8 mouse cellular contexts compared by ENCODE assay signal in the genomic region with DNA sequence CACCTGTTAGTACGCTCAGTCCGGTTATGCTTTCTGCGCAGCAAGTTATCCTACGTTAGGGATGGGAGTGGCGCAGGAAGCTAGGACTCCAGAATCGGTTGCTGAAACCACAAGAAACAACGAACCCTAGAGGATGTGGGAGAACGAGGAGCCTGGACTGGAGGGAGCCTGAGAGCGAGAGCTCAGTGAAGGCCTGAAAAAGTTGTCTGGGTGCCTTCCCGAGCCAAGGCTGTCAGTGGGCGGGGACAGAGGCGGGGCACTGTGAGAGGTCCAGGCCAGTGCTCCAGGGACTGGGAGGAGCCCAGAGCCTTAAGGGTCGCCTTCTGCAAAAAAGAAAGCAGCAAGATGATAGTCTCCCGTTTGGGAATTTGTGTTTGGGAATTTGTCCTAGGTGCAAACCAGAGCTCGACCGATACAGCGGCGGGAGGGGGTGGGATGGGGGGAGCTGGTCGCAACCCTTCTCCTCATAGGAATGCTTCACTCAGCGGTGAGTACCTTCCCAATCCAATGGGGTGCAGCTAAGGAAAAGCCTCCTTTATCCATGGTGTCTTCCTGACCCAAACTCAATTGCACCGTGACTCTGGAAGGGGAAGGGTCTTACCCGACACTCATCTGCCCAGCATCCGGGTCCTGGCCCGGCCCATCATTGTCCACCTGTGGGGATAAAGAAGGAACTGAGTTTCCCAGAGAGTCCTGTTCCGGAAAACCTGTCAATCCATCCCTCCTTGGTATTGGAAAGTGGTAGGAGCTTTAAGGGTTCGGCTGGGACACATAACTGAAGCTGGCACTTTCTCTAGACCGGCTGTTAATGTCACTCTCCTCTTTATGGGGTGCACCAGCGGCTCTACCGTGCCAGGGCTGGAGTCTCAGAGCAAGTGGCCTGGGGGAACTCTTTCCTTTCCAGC.
DNase-seq lines count a peak whose midpoint lies in the region; ATAC-seq and TF ChIP-seq lines count a peak whose summit lies in the region.
"Had no signal": no experiment of that assay in that cellular context is flagged by ENCODE, and none has a peak within 500 bp of the region (broad histone marks: within the 10 kb centered on the region; RNA-seq: fewer than 3 reads in every experiment).

No protein-coding gene starts in this region.

- H3K27ac ChIP-seq in embryonic facial prominence, embryonic 11.5 days (replicated peaks; ENCODE audit: low read depth, low read length): no peak overlapping the region
- H3K27ac ChIP-seq in heart, embryonic 12.5 days (ENCODE audit: poor library complexity, severe bottlenecking): no peak overlapping the region
- H3K27ac ChIP-seq in kidney, embryonic 14.5 days (ENCODE audit: low read depth, low read length): no peak overlapping the region
- no peak overlapping the region for H3K27ac ChIP-seq in lung, postnatal 0 days (ENCODE audit: low read length)
- H3K27ac ChIP-seq: macrophage had no signal

- H3K4me3 ChIP-seq in embryonic facial prominence, embryonic 11.5 days (ENCODE audit: low read depth, low read length): peak overlapping the region; percentile 26
- peak overlapping the region; percentile 44 for H3K4me3 ChIP-seq in heart, embryonic 12.5 days
- peak overlapping the region; percentile 36 for H3K4me3 ChIP-seq in kidney, embryonic 14.5 days (ENCODE audit: low read length)
- peak overlapping the region; percentile 8; the same call in 1 of the 2 replicates for H3K4me3 ChIP-seq in lung, postnatal 0 days (ENCODE audit: low read depth, low read length)

- no peaks in the 10 kb centered on the region for H3K9me3 ChIP-seq in embryonic facial prominence, embryonic 11.5 days (replicated peaks; ENCODE audit: control insufficient read depth, low read length)
- no peaks in the 10 kb centered on the region; the same call in 1 of the 2 replicates for H3K9me3 ChIP-seq in heart, embryonic 12.5 days (replicated peaks)
- peaks cover 2% of the 10 kb centered on the region for H3K9me3 ChIP-seq in kidney, embryonic 14.5 days (ENCODE audit: control insufficient read depth, low read length)
- no peaks in the 10 kb centered on the region for H3K9me3 ChIP-seq in lung, postnatal 0 days (ENCODE audit: low read length)

- peak; percentile 88 for DNase-seq in adrenal gland, adult 2 months
- peak; percentile 64 for DNase-seq in embryonic facial prominence, embryonic 11.5 days (ENCODE audit: low spot score)
- DNase-seq in lung, postnatal 0 days (ENCODE audit: low spot score): peak; percentile 38
- DNase-seq in skeletal muscle tissue, adult 2 months (ENCODE audit: low read depth, low spot score): peak; percentile 2
- DNase-seq in layer of hippocampus, postnatal 14 days (ENCODE audit: low spot score in 2 of 2): no peak

- no peak for TF ChIP-seq EP300 in lung, postnatal 0 days (IDR thresholded peaks at IDR 0.05)

- TF ChIP-seq CTCF in lung, postnatal 0 days (IDR thresholded peaks at IDR 0.05): no peak

- no peaks in the 10 kb centered on the region for H3K36me3 ChIP-seq in embryonic facial prominence, embryonic 11.5 days (replicated peaks; ENCODE audit: control insufficient read depth, insufficient read depth, low read depth, low read length)
- H3K36me3 ChIP-seq in heart, embryonic 12.5 days: no peaks in the 10 kb centered on the region
- H3K36me3 ChIP-seq in kidney, embryonic 14.5 days (ENCODE audit: control insufficient read depth, insufficient read depth, low read length): no peaks in the 10 kb centered on the region
- no peaks in the 10 kb centered on the region for H3K36me3 ChIP-seq in lung, postnatal 0 days (ENCODE audit: insufficient read depth, low read length)

- peak overlapping the region; percentile 39; the same call in 1 of the 2 replicates for H3K9ac ChIP-seq in embryonic facial prominence, embryonic 11.5 days (replicated peaks; ENCODE audit: low read length)
- 0 out of 2 replicates have a peak overlapping the region, but pooled peaks have one; percentile 43 for H3K9ac ChIP-seq in heart, embryonic 12.5 days
- H3K9ac ChIP-seq in kidney, embryonic 14.5 days (ENCODE audit: low read depth, low read length): peak overlapping the region; percentile 7; the same call in 1 of the 2 replicates
- H3K9ac ChIP-seq in lung, postnatal 0 days (replicated peaks; ENCODE audit: low read depth): no peak overlapping the region

- peak overlapping the region; percentile 60 for H3K4me2 ChIP-seq in embryonic facial prominence, embryonic 11.5 days (ENCODE audit: low read depth, low read length)
- peak overlapping the region; percentile 73 for H3K4me2 ChIP-seq in heart, embryonic 12.5 days
- peak overlapping the region; percentile 60 for H3K4me2 ChIP-seq in kidney, embryonic 14.5 days (replicated peaks; ENCODE audit: low read depth, low read length)
- peak overlapping the region; percentile 42 for H3K4me2 ChIP-seq in lung, postnatal 0 days (replicated peaks; ENCODE audit: low read depth, low read length)

- peak; percentile 59 for ATAC-seq in embryonic facial prominence, embryonic 11.5 days (replicated peaks; ENCODE audit: insufficient number of reproducible peaks, low FRiP score, low TSS enrichment, low read depth)
- ATAC-seq in heart, embryonic 12.5 days (ENCODE audit: insufficient number of reproducible peaks, low FRiP score): peak; percentile 55; the same call in 1 of the 2 replicates
- peak; percentile 96 for ATAC-seq in kidney, embryonic 14.5 days (ENCODE audit: low FRiP score, low TSS enrichment)
- peak; percentile 38; the same call in 1 of the 2 replicates for ATAC-seq in lung, postnatal 0 days

- H3K27me3 ChIP-seq in embryonic facial prominence, embryonic 11.5 days (ENCODE audit: control insufficient read depth, insufficient read depth, low read length): no peaks in the 10 kb centered on the region
- H3K27me3 ChIP-seq in heart, embryonic 12.5 days (replicated peaks): peaks cover 8% of the 10 kb centered on the region; the same call in 1 of the 2 replicates
- no peaks in the 10 kb centered on the region for H3K27me3 ChIP-seq in kidney, embryonic 14.5 days (ENCODE audit: control insufficient read depth, insufficient read depth, low read length)
- H3K27me3 ChIP-seq in lung, postnatal 0 days (replicated peaks; ENCODE audit: insufficient read depth, low read length): no peaks in the 10 kb centered on the region

- 4% methylated on average over 29 of the region's 29 CpGs for WGBS in embryonic facial prominence, embryonic 11.5 days
- 7% methylated on average over 29 of the region's 29 CpGs for WGBS in heart, embryonic 12.5 days
- WGBS in kidney, embryonic 14.5 days: 4% methylated on average over 29 of the region's 29 CpGs
- 6% methylated on average over 29 of the region's 29 CpGs for WGBS in lung, postnatal 0 days

- no peaks in the 10 kb centered on the region; the same call in 1 of the 2 replicates for H3K4me1 ChIP-seq in embryonic facial prominence, embryonic 11.5 days (ENCODE audit: control insufficient read depth, insufficient read depth, low read length)
- 0 out of 2 replicates have a peak, but pooled peaks cover 4% of the 10 kb centered on the region for H3K4me1 ChIP-seq in heart, embryonic 12.5 days (replicated peaks)
- 0 out of 2 replicates have a peak, but pooled peaks cover 4% of the 10 kb centered on the region for H3K4me1 ChIP-seq in kidney, embryonic 14.5 days (ENCODE audit: control insufficient read depth, insufficient read depth, low read length)
- no peaks in the 10 kb centered on the region for H3K4me1 ChIP-seq in lung, postnatal 0 days (ENCODE audit: insufficient read depth, low read depth, low read length)

Comparison
In these comparisons a context has a peak if more than half of its experiments do, and no peak if none do; other contexts are left out.
1. DNase-seq: peak in adrenal gland, adult 2 months (single experiment), embryonic facial prominence, embryonic 11.5 days (single experiment), lung, postnatal 0 days (single experiment) and skeletal muscle tissue, adult 2 months (single experiment); none in layer of hippocampus, postnatal 14 days (0 of 2).
2. ATAC-seq: peak in every context shown above with its lines; median percentile 96 in kidney, embryonic 14.5 days; 59 in embryonic facial prominence, embryonic 11.5 days; 55 in heart, embryonic 12.5 days; 38 in lung, postnatal 0 days.
3. Peak in every context shown above with its lines, with median percentiles within 50 percentile points of each other: H3K4me2 ChIP-seq and H3K4me3 ChIP-seq.